Mouse (Mus musculus) liver, adult 2 months (tissue): Measurements from ENCODE around the gene Gm13289. TPM values are rescaled to one million over a fixed set of nuclear protein-coding genes. Genes with fewer than 3 reads are reported as not detected.
"Not testable (repeated sequence)": the region's sequence is repeated elsewhere in the genome, so short reads cannot be mapped to it uniquely, and the experiment has no call there.

Experiments
- DNase-seq: peaks from one replicate; pipeline ENCODE4 v3.0.0-alpha.2; 2011; ENCODE audit warnings: low read depth, low spot score; ENCODE audit errors: extremely low read depth
- H3K27ac ChIP-seq: fragments of 200-500 bp; replicated peaks from 2 replicates; pipeline ENCODE4 v1.5.1; 2012; ENCODE audit warnings: low read depth, mild to moderate bottlenecking, control low read depth, inconsistent platforms, low read length; ENCODE audit not compliant: insufficient read depth
- H3K27me3 ChIP-seq: fragments of 200-500 bp; 2 replicates; pipeline ENCODE4 v1.6.1; 2012; ENCODE audit warnings: mild to moderate bottlenecking, moderate library complexity, low read length, inconsistent platforms; ENCODE audit not compliant: control insufficient read depth, insufficient read depth
- H3K36me3 ChIP-seq: fragments of 200-500 bp; 2 replicates; pipeline ENCODE4 v1.6.1; 2012; ENCODE audit warnings: low read length, inconsistent platforms; ENCODE audit not compliant: control insufficient read depth, insufficient read depth
- H3K4me1 ChIP-seq: fragments of 200-500 bp; 2 replicates; pipeline ENCODE4 v1.6.1; 2011; ENCODE audit warnings: low read length; ENCODE audit not compliant: control insufficient read depth, insufficient read depth
- H3K4me3 ChIP-seq: fragments of 200-500 bp; 2 replicates; pipeline ENCODE4 v1.5.1; 2011; ENCODE audit warnings: low read depth, mild to moderate bottlenecking, control low read depth, low read length, moderate library complexity; ENCODE audit not compliant: insufficient read depth
- H3K79me2 ChIP-seq: fragments of 200-500 bp; 2 replicates; pipeline ENCODE4 v1.6.1; 2012; ENCODE audit warnings: inconsistent platforms, mild to moderate bottlenecking, low read length, moderate library complexity; ENCODE audit not compliant: control insufficient read depth, insufficient read depth
- H3K9ac ChIP-seq: fragments of 200-500 bp; 2 replicates; pipeline ENCODE4 v1.6.1; 2012; ENCODE audit warnings: low read depth, mild to moderate bottlenecking, control low read depth, inconsistent platforms, low read length
- CTCF ChIP-seq: fragments of 200-500 bp; IDR thresholded peaks from 2 replicates; pipeline ENCODE4 v1.5.1; 2011; ENCODE audit warnings: low read depth, low read length, control low read depth
- POLR2A ChIP-seq: fragments of 200-500 bp; IDR thresholded peaks from 2 replicates; pipeline ENCODE4 v1.6.1; 2011; ENCODE audit warnings: low read length, control low read depth; ENCODE audit not compliant: insufficient read depth; ENCODE audit errors: extremely low read depth
- WGBS: fragments of 180-500 bp; shearing (Covaris S2); methylation state at CpG from one replicate; pipeline ENCODE4 v1.1.7; 2018; 5-methylcytosine and 5-hydroxymethylcytosine counted together
- polyA plus RNA-seq: library from polyadenylated mRNA; depleted of rRNA; stranded (reverse); fragments of >200 nt; gene quantifications from 2 replicates; pipeline ENCODE4 v1.2.3, GENCODE M21; 2012
- total RNA-seq: library from RNA; depleted of rRNA; stranded (reverse); fragments of >200 nt; gene quantifications from 2 replicates; pipeline ENCODE4 v1.2.3, GENCODE M21; 2014

Gene Gm13289
- total and polyA plus RNA-seq, 2 experiments: not detected

DNA sequence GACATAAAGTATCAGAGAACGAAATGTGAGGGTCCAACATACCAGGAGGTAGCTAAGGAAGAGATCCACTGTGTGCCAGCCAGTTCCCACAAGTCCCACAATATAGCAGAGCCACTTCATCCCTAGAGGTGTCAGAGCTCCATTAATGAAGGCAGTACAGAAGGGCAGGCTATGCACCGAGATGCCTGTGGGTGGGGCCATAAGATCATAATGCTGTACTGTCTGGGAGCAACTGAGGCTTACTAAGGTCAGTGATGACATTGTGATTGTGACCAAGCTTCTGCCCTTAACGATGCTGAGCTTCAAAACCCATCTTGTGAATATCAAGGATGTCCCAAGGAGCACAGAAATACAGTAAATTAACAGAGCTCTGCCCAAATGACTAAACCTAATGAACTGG, 32.5 kb upstream of the Gm13289 start:
- Histone ChIP-seq H3K4me1 (no peaks in the 10 kb centered on the region), H3K4me3 (no peak overlapping the region), H3K9ac (no peak overlapping the region), H3K27me3 (no peaks in the 10 kb centered on the region), H3K79me2 (no peaks in the 10 kb centered on the region), H3K27ac (no peak overlapping the region), H3K36me3 (no peaks in the 10 kb centered on the region)
- WGBS: 59% methylated on average over 3 of the region's 3 CpGs
- peak; percentile 39 for TF ChIP-seq CTCF
- no peak for TF ChIP-seq POLR2A
- no peak for DNase-seq

DNA sequence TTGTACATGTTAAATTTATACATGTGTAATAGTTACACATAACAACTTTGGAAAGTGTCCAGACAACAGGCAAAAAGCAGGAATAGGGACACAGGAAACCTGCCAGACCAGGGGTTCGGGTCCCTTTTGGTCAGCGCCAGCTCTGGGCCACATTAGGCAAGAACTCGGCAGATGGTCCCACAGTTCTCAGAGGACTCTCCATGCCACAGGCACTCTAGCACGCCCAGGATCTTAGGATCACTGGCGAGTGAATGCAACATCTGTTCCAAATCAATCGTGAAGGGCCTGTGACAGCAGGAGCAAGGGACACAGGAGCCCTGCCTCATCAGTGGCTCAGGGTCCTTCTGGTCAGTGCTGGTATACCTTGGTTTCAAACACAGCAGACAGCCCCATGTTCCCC, 26.8 kb upstream of the Gm13289 start:
- 82% methylated on average over 6 of the region's 6 CpGs for WGBS
- H3K36me3 ChIP-seq: no peaks in the 10 kb centered on the region
- H3K27ac ChIP-seq: no peak overlapping the region
- H3K27me3 ChIP-seq: no peaks in the 10 kb centered on the region
- H3K9ac ChIP-seq: no peak overlapping the region
- TF ChIP-seq CTCF (no peak), POLR2A (no peak)
- no peaks in the 10 kb centered on the region for H3K79me2 ChIP-seq
- H3K4me1 ChIP-seq: no peaks in the 10 kb centered on the region
- no peak overlapping the region for H3K4me3 ChIP-seq
- no peak for DNase-seq

DNA sequence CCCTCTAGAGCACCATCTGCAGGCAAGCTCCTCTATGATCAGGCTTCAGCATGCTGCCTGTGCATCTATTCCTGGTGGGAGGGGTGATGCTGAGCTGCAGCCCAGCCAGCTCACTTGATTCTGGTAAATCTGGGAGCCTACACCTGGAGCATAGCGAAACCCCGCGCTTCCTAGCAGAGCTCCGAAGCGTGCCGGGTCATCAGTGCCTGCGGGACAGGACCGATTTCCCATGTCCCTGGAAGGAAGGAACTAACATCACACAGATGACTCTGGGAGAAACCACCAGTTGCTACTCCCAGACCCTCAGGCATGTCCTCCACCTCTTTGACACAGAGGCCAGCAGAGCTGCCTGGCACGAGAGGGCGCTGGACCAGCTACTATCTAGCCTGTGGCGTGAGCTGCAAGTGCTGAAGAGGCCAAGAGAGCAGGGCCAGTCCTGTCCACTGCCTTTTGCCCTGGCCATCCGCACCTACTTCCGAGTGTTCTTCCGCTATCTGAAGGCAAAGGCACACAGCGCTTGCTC, 21.8 kb upstream of the Gm13289 start, which contains the start of gene Gm13271:
Gene Gm13271, plus strand, starts transcription at position 51 of the 523 bp plus-strand sequence.
- H3K27me3 ChIP-seq, DNase-seq, H3K36me3 ChIP-seq, H3K79me2 ChIP-seq, H3K4me1 ChIP-seq, H3K9ac ChIP-seq, H3K27ac ChIP-seq, H3K4me3 ChIP-seq: not testable (repeated sequence)
- whole genome bisulfite sequencing: 81% methylated on average over 15 of the region's 15 CpGs

DNA sequence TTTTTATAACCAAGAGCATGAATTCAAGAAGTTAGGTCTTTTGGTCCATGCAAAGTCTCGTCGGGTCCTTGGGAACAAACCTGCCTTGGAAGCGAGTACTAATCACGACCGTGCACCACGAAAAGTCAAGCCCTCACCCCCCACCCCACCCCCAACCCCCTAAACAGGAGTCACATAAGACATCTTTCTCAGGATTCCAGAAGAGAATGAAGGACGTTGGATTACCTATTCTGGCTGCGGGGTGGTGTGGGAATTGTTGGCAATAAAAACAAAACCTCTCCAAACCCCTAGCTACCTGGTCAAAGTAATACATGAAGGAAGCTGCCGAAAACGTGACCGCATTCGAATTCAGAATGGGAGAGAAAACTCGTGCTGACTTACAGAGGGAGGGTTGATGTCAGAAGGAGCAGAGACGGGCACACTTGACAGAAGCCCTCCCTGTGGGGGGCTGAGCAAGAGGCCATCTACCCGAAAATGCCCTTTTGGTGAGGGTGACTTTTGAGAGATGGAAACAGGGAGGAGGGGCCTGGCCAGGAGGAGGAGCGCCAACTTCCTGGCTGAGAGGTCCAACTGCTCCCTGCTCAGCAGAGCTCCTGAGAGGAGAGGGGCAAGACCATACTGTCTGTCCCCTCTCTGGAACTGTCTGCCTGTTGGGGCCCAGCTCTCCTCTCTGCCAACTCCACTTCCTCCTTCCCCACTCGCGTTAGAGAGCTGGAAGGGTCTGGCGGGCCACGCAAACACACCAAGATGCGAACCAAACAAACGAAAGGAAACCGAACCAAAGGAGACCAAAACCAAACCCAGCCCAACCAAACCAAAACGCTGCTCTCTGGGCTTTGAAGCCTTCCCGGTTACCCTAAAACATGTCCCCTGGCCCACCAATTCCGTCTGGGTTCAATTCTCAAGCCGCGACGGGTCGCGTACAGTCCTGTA, 19.9 kb upstream of the Gm13289 start:
- Histone ChIP-seq H3K4me3 (peak overlapping the region; percentile 46), H3K27ac (peak overlapping the region; percentile 78), H3K9ac (peak overlapping the region; percentile 79)
- WGBS: 10% methylated on average over 29 of the region's 31 CpGs
- not testable (repeated sequence) for H3K79me2 ChIP-seq, H3K36me3 ChIP-seq, H3K4me1 ChIP-seq, DNase-seq, H3K27me3 ChIP-seq

DNA sequence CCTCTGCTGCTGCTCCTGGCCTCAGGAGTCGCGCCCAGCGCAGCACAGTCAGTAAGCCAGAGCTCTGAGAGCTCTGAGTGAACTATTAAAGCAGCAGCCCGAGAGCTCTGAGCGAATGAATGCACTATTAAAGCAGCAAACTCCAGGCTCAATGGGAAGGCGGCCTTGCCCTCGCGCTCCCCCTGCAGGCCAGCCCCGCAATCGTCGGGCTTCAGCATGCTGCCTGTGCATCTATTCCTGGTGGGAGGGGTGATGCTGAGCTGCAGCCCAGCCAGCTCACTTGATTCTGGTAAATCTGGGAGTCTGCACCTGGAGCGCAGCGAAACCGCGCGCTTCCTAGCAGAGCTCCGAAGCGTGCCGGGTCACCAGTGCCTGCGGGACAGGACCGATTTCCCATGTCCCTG, 19.1 kb upstream of the Gm13289 start:
- Histone ChIP-seq H3K9ac (0 out of 2 replicates have a peak overlapping the region, but pooled peaks have one; percentile 79), H3K4me3 (peak overlapping the region; percentile 46)
- WGBS: 0% methylated on average over 21 of the region's 21 CpGs
- H3K79me2 ChIP-seq, H3K4me1 ChIP-seq, H3K36me3 ChIP-seq, H3K27ac ChIP-seq, H3K27me3 ChIP-seq: not testable (repeated sequence)
- TF ChIP-seq CTCF: peak; percentile 73
- DNase-seq: peak; percentile 71

DNA sequence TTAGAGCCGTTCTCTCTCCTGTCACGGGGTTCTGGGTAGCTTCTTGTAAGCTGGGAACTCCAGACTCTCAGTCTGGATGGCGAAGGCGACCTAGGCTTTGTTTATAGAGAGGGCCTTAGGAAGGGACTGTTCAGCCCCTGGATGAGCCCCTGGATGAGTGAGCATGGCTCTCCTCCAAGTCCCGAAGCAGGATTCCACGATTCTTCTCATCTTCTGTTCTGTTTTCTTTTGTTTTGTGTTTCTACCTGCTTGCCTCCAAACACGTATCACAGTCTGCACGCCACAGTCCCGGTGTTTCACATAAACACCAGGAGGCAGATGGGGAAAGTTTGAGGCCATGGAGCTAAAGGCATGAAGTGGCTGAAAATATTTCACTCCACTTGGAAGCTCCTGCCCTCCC, 18.0 kb upstream of the Gm13289 start:
- H3K27me3 ChIP-seq, H3K36me3 ChIP-seq, H3K9ac ChIP-seq, H3K4me1 ChIP-seq, H3K27ac ChIP-seq, DNase-seq, H3K79me2 ChIP-seq, H3K4me3 ChIP-seq: not testable (repeated sequence)
- 81% methylated on average over 9 of the region's 9 CpGs for WGBS

DNA sequence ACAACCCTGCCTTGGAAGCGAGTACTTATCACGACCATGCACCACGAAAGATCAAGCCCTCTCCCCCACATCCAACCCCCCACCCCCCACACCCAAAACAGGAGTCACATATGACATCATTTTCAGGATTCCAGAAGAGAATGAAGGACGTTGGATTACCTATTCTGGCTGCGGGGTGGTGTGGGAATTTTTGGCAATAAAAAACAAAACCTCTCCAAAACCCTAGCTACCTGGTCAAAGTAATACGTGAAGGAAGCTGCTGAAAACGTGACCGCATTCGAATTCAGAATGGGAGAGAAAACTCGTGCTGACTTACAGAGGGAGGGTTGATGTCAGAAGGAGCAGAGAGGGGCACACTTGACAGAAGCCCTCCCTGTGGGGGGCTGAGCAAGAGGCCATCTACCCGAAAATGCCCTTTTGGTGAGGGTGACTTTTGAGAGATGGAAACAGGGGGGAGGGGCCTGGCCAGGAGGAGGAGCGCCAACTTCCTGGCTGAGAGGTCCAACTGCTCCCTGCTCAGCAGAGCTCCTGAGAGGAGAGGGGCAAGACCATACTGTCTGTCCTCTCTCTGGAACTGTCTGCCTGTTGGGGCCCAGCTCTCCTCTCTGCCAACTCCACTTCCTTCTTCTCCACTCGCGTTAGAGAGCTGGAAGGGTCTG, 17.0 kb upstream of the Gm13289 start, which contains the start of gene Gm13283:
Gene Gm13283, plus strand, starts transcription at position 510 of the 659 bp plus-strand sequence.
- not testable (repeated sequence) for DNase-seq

More for the DNA sequence above, 17.0 kb upstream of the Gm13289 start, which contains the start of gene Gm13283:
- H3K4me1 ChIP-seq, H3K79me2 ChIP-seq, H3K27me3 ChIP-seq, H3K36me3 ChIP-seq: not testable (repeated sequence)
- 0 out of 2 replicates have a peak within 1 kb of the TSS, but pooled peaks have one; percentile 67 for H3K9ac ChIP-seq
- 19% methylated on average over 11 of the region's 14 CpGs for WGBS
- peak within 1 kb of the TSS; percentile 9; the same call in 1 of the 2 replicates for H3K4me3 ChIP-seq
- H3K27ac ChIP-seq: peak within 1 kb of the TSS; percentile 43; the same call in 1 of the 2 replicates
